Mouse (Mus musculus) forebrain, embryonic 13.5 days (tissue): ENCODE data around the gene Olfr1392. TPM values are rescaled to one million over a fixed set of nuclear protein-coding genes. Genes with fewer than 3 reads are reported as not detected.
"Not testable (repeated sequence)": the region's sequence is repeated elsewhere in the genome, so short reads cannot be mapped to it uniquely, and the experiment has no call there.

ENCODE experiments used
- ATAC-seq: fragments of 200-750 bp; cut with Nextera tagmentation; 2 replicates; pipeline ENCODE4 v1.8.0; 2017
- H3K27ac ChIP-seq: fragments of 300-500 bp; sonication (generic); 2 replicates; pipeline ENCODE4 v1.5.1; 2015; ENCODE audit warnings: inconsistent platforms, mild to moderate bottlenecking, moderate library complexity
- H3K27me3 ChIP-seq: fragments of 300-500 bp; sonication (generic); 2 replicates; pipeline ENCODE4 v1.6.1; 2015; ENCODE audit warnings: mild to moderate bottlenecking, inconsistent platforms
- H3K36me3 ChIP-seq: fragments of 300-500 bp; sonication (generic); 2 replicates; pipeline ENCODE4 v1.6.1; 2015; ENCODE audit warnings: mild to moderate bottlenecking, inconsistent platforms; ENCODE audit not compliant: poor library complexity, severe bottlenecking
- H3K4me1 ChIP-seq: fragments of 300-500 bp; sonication (generic); 2 replicates; pipeline ENCODE4 v1.6.1; 2015; ENCODE audit warnings: inconsistent platforms
- H3K4me2 ChIP-seq: fragments of 300-500 bp; sonication (generic); 2 replicates; pipeline ENCODE4 v1.6.1; 2015; ENCODE audit warnings: inconsistent platforms, mild to moderate bottlenecking, moderate library complexity
- H3K4me3 ChIP-seq: fragments of 300-500 bp; sonication (generic); 2 replicates; pipeline ENCODE4 v1.5.1; 2015; ENCODE audit warnings: mild to moderate bottlenecking, inconsistent platforms
- H3K9ac ChIP-seq: fragments of 300-500 bp; sonication (generic); 2 replicates; pipeline ENCODE4 v1.6.1; 2015; ENCODE audit warnings: mild to moderate bottlenecking, inconsistent platforms
- H3K9me3 ChIP-seq: fragments of 300-500 bp; sonication (generic); replicated peaks from 2 replicates; pipeline ENCODE4 v1.6.1; 2016; ENCODE audit warnings: inconsistent platforms
- WGBS: fragments of 180-500 bp; shearing (Covaris S2); methylation state at CpG from one replicate; pipeline ENCODE4 v1.1.7; 2015; 5-methylcytosine and 5-hydroxymethylcytosine counted together
- polyA plus RNA-seq: library from polyadenylated mRNA; unstranded; fragments of >200 nt; fragmentation: Nextera tagmentation; extraction: Ambion mirVana; gene quantifications from 2 replicates; pipeline ENCODE4 v1.2.1, GENCODE M21; 2015

Gene Olfr1392
- polyA plus RNA-seq: not detected in 2 replicates

DNA sequence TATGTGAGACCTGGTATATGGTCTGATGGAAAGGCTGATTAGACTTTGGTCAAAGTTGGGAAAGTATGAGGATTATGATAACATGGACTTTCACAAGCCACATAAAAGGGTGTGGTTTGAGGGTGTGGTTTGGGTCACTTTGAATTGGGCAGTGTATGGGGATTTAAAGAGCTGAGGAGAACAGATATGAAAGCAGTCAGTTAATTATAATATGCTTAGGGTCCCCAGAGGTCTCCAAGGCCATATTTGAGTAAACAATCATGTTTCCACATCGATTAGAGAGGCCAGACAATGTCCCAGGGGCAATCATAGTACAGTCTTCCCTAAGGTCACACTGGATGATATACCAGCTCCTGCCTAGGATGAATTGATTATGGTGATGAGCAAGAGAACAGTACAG lies at the start of gene Olfr1392:
TSS of gene Olfr1392 (plus strand) at position 301 of the 400 bp plus-strand sequence.
- not testable (repeated sequence) for H3K27me3 ChIP-seq, H3K4me3 ChIP-seq, H3K4me2 ChIP-seq, H3K9ac ChIP-seq, ATAC-seq, H3K4me1 ChIP-seq, H3K27ac ChIP-seq, H3K36me3 ChIP-seq, H3K9me3 ChIP-seq
- WGBS: 62% methylated on average over 1 of the region's 1 CpGs

DNA sequence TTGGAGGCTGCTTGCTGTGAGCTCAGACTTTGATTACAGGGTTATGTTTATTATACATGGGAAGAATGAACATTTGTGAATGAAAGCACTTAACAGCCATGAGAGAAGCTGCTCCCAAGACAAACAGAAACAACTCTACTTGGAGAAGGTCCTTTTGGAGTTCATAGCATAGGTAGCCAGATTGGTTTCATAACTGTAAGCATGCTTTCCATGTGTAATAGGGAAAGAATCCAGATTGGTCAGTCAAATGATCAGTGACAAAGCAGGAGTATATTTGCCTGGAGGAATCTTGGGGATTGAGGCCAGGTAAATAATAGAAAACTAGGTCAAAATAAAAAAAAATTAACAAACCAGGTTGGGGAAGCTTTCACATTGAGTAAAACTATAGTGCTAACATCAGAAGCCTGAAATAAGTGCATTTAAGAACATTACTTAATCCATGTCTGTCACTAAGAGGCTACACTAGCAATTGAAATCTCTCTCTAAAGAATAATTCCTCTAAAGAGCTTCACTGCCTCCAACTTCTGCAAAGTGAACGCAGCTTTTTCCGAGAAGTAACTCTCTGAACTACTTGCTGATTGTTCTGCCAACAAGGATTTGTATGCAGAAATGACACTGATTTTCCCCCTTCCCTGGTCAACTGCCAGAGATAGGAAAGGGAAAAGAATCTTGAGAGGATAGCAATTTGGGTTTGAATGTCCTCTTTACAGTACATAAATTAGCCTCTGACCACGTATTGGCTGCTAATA lies 49.4 kb upstream of the Olfr1392 start:
- 69% methylated on average over 3 of the region's 3 CpGs for WGBS
- no peak overlapping the region for H3K4me2 ChIP-seq
- no peaks in the 10 kb centered on the region for H3K4me1 ChIP-seq
- H3K36me3 ChIP-seq: no peaks in the 10 kb centered on the region
- no peak for ATAC-seq
- no peak overlapping the region for H3K4me3 ChIP-seq
- no peak overlapping the region for H3K27ac ChIP-seq
- no peak overlapping the region for H3K9ac ChIP-seq
- no peaks in the 10 kb centered on the region for H3K27me3 ChIP-seq
- no peaks in the 10 kb centered on the region for H3K9me3 ChIP-seq

DNA sequence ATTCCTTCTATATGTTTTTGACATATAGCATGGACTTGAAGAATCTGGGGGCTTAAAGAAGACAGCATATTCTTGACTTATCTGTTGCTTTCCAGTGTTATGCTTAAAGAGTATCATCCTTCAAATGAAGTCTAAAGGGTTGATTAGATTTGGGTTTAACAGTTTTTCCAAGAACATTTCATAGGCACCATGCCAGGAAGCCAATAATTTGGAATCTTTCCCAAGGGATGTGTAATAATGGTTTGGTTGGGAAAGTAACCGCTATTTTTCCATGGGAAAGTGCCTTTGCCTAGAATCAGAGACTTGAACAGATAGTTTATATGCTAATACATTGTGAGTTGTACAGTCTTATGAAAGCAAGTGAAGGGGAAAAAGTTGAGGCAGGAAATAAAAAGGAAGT lies 48.2 kb upstream of the Olfr1392 start:
- no peak overlapping the region for H3K27ac ChIP-seq
- no peaks in the 10 kb centered on the region for H3K9me3 ChIP-seq
- no peak overlapping the region for H3K9ac ChIP-seq
- H3K27me3 ChIP-seq: no peaks in the 10 kb centered on the region
- no peak overlapping the region for H3K4me2 ChIP-seq
- H3K4me1 ChIP-seq: no peaks in the 10 kb centered on the region
- H3K4me3 ChIP-seq: no peak overlapping the region
- H3K36me3 ChIP-seq: no peaks in the 10 kb centered on the region
- no peak for ATAC-seq
- WGBS: 83% methylated on average over 1 of the region's 1 CpGs

DNA sequence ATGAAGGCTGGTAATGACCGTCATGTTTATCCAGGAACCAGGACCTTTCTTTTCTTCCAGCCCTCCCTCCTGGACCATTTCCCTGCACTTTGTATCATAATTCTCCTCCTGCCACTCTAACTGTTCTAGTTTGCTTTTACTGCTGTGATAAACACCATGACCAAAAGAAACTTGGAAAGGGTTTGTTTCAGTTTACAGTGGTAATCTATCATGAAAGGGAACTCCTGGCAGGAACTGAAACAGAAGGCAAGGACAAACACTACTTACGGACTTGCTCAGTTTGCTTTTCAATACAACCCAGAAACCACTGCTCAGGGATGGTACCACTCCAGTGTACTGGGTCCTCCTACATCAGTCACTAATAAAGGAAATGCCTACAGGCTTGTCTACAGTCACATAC lies 47.5 kb upstream of the Olfr1392 start:
- H3K27me3 ChIP-seq: no peaks in the 10 kb centered on the region
- H3K9me3 ChIP-seq: no peaks in the 10 kb centered on the region
- H3K27ac ChIP-seq: no peak overlapping the region
- ATAC-seq: no peak
- H3K36me3 ChIP-seq: no peaks in the 10 kb centered on the region
- no peak overlapping the region for H3K4me3 ChIP-seq
- no peaks in the 10 kb centered on the region for H3K4me1 ChIP-seq
- no peak overlapping the region for H3K4me2 ChIP-seq
- WGBS: 87% methylated on average over 2 of the region's 2 CpGs
- H3K9ac ChIP-seq: no peak overlapping the region

DNA sequence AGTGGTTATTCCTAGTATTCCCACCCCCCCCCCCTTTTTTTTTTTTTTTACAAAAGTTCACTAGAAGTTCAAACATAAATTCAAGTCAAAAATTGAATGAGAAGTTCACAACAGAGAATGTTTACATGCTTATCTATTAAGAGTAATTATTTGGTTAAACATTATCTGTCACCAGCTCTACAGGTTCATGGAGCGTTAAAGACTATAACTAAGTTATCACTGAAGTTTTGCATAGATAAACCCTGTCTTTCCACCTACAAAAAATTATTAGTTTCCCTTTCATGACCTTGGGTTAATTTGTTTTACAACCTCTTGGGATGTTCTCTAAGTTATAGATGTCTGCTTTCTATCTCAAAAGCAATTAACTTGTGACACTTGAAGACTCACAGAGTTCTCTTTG lies 44.8 kb upstream of the Olfr1392 start:
- Histone ChIP-seq H3K4me1 (peaks cover 13% of the 10 kb centered on the region), H3K27ac (no peak overlapping the region), H3K36me3 (no peaks in the 10 kb centered on the region), H3K4me3 (no peak overlapping the region), H3K9me3 (no peaks in the 10 kb centered on the region), H3K27me3 (no peaks in the 10 kb centered on the region), H3K4me2 (no peak overlapping the region), H3K9ac (no peak overlapping the region)
- WGBS: 93% methylated on average over 1 of the region's 1 CpGs
- ATAC-seq: no peak

DNA sequence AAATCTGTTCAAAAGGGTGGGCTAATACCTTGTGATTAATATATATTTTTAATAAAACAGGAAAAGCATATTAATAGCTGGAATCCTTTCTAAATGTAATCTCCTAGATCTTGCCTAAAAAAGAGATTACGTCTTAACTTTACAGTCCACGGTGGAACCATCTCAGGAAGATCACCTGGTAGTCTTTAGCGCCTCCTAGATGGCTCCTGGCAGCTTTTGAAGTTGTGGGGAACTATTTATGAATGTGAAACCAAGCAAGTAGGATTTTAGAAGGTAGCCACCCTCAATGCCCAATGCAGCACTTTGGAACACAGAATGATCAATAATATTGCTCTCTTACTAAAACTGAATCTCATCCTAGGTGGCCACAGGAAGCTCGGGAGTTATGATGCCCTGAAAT lies 44.2 kb upstream of the Olfr1392 start:
- H3K4me1 ChIP-seq: peaks cover 18% of the 10 kb centered on the region
- H3K27ac ChIP-seq: no peak overlapping the region
- H3K4me3 ChIP-seq: no peak overlapping the region
- H3K27me3 ChIP-seq: no peaks in the 10 kb centered on the region
- WGBS: 86% methylated on average over 4 of the region's 4 CpGs
- H3K9ac ChIP-seq: no peak overlapping the region
- ATAC-seq: no peak
- H3K4me2 ChIP-seq: no peak overlapping the region
- H3K36me3 ChIP-seq: no peaks in the 10 kb centered on the region
- no peaks in the 10 kb centered on the region for H3K9me3 ChIP-seq

DNA sequence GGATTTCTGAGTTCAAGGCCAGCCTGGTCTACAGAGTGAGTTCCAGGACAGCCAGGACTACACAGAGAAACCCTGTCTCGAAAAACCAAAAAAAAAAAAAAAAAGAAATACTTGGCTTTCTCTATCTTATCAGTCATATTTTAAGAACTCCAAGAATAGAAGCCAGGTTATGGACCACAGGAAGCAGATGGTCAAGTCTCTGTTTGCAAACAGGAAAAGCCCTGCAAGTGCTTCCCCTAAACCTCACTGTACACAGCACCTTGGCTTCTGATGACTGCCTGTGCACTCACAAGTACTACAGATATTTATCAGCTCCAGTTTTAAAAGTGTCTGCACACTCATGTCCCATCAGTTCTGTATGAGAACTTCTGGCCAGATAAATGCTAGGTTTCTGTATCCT lies 43.6 kb upstream of the Olfr1392 start:
- H3K36me3 ChIP-seq: no peaks in the 10 kb centered on the region
- no peaks in the 10 kb centered on the region for H3K27me3 ChIP-seq
- H3K9ac ChIP-seq: no peak overlapping the region
- H3K27ac ChIP-seq: no peak overlapping the region
- no peak overlapping the region for H3K4me3 ChIP-seq
- peaks cover 20% of the 10 kb centered on the region for H3K4me1 ChIP-seq
- ATAC-seq: no peak
- H3K4me2 ChIP-seq: no peak overlapping the region
- no peaks in the 10 kb centered on the region for H3K9me3 ChIP-seq
- WGBS: 63% methylated on average over 1 of the region's 1 CpGs

DNA sequence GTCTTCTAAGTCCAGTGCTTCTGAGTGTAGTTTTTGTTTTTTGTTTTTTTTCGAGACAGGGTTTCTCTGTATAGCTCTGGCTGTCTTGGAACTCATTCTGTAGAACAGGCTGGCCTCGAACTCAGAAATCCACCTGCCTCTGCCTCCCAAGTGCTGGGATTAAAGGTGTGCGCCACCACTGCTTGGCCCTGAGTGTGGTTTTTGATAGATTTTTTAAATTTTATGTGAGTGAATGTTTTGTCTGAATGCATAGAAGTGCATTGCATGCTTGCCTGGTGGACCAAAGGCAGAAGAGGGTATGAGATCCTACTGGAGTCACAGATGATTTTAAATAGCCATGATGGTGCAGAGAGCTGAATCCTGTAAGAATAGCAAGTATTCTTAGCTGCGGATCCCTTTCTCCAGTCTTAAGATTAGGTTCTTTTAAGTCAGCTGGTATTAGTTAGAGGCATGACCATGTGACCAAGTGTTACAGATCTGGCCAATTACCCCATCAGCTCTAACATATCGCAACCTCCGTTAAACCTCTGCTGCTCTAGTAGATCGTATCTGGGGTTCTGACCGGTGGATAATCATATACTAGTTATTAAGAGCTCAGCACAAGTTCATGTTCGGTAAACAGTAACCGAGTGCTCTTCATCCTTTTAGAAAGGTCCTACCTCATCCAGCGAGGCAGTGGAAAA lies 42.0 kb upstream of the Olfr1392 start:
- H3K4me2 ChIP-seq: peak overlapping the region; percentile 69
- 20% methylated on average over 11 of the region's 11 CpGs for WGBS
- no peaks in the 10 kb centered on the region for H3K27me3 ChIP-seq
- H3K9me3 ChIP-seq: no peaks in the 10 kb centered on the region
- peak overlapping the region; percentile 92 for H3K27ac ChIP-seq
- peak overlapping the region; percentile 65 for H3K4me3 ChIP-seq
- no peaks in the 10 kb centered on the region for H3K36me3 ChIP-seq
- H3K9ac ChIP-seq: peak overlapping the region; percentile 78
- H3K4me1 ChIP-seq: peaks cover 28% of the 10 kb centered on the region
- ATAC-seq: 0 out of 2 replicates have a peak, but pooled peaks have one; percentile 6

DNA sequence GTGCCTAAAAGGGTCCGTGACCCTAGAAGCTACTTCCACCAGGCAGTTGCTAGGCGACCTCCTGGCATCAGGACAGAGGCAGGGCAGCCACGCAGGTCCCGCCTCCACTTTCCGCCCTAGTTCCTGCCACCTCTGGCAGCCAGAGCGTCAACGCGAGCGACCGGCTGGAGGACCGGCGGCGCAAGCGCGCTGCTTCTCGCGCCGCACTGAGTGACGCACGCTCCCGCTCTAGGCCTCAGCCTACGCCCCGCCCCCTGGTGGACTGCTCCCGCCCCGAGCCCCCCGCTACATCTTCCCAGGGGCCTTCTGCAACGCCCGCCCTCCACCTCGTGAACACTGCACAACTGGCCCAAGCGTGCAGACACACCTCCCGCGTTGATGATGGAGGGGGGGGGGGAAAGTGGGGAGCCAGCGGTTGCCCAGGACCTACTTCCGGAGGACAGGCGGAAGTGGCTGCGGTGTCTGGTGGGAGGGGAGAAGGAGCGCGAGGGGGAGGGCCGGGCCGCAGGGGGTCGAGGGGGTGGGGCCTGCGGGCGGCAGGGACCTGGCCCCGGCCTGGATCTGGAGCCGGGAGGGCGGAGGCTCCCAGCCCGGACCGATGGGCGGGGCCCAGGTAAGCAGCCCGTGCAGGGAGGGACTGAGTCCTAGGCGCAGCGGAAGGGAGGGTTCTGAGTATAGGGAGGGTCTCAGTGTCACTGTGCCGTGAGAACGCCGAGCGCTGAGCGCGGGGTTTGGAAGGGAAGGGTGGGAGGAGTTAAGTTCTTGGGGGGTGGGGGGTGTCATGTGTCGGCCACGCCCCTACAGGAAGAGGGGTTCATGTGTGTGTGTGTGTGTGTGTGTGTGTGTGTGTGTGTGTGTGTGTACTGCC lies 41.1 kb upstream of the Olfr1392 start, which contains the start of gene Mgat1:
TSS of gene Mgat1 (plus strand) at position 465 of the 868 bp plus-strand sequence.
- peak within 1 kb of the TSS; percentile 78 for H3K9ac ChIP-seq
- peak; percentile 96 for ATAC-seq
- no peaks in the 10 kb centered on the region for H3K36me3 ChIP-seq
- no peaks in the 10 kb centered on the region for H3K27me3 ChIP-seq
- H3K9me3 ChIP-seq: no peaks in the 10 kb centered on the region
- H3K27ac ChIP-seq: peak within 1 kb of the TSS; percentile 92
- under 1% methylated on average over 56 of the region's 60 CpGs for WGBS
- H3K4me3 ChIP-seq: peak within 1 kb of the TSS; percentile 65
- H3K4me2 ChIP-seq: peak within 1 kb of the TSS; percentile 69
- H3K4me1 ChIP-seq: peaks cover 28% of the 10 kb centered on the region

DNA sequence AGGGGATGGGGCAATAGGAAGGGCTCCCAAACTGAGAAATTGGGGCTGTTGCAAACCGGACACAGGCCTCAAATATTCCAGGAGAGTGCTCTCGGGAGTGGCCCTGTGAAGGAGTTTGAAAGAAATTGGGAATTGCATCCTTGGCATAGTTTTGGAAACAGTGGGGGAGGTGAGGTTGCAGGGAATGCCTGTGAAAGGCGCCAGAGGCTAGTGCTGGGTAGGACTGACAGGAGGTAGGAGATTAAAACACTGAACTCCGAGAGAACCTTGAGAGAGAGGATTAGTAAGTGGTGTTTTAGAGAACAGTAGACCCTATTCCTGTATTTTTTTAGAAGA lies 40.5 kb upstream of the Olfr1392 start:
- Histone ChIP-seq H3K9me3 (no peaks in the 10 kb centered on the region), H3K4me1 (peaks cover 28% of the 10 kb centered on the region), H3K27ac (peak overlapping the region; percentile 92; the same call in 1 of the 2 replicates), H3K9ac (peak overlapping the region; percentile 78), H3K4me3 (peak overlapping the region; percentile 65), H3K4me2 (peak overlapping the region; percentile 69), H3K36me3 (no peaks in the 10 kb centered on the region), H3K27me3 (no peaks in the 10 kb centered on the region)
- 0% methylated on average over 4 of the region's 4 CpGs for WGBS
- no peak; the same call in 1 of the 2 replicates for ATAC-seq

DNA sequence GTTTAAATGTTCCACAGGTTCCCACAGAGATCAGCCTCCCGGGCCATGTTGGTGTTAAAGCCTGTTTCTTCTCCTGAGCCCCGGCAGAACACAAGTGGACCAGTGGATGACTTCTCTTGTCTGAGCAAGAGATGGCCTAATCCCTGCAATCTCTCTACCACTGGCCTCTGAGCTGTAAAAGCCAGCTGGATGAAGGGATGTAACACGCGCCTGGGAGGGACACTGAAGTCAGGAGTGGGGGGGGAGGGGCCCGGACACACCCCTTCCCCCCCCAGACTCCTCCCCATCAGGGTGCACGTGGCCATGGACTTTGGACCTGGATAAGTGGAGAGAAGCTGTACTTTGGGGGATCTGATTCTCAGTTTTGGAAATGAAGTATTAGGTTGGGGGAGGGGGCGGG lies 39.9 kb upstream of the Olfr1392 start:
- H3K27me3 ChIP-seq: no peaks in the 10 kb centered on the region
- peak overlapping the region; percentile 43; the same call in 1 of the 2 replicates for H3K9ac ChIP-seq
- no peak for ATAC-seq
- H3K4me1 ChIP-seq: peaks cover 34% of the 10 kb centered on the region
- no peaks in the 10 kb centered on the region for H3K9me3 ChIP-seq
- H3K27ac ChIP-seq: no peak overlapping the region
- no peaks in the 10 kb centered on the region for H3K36me3 ChIP-seq
- H3K4me3 ChIP-seq: peak overlapping the region; percentile 19
- WGBS: 20% methylated on average over 7 of the region's 7 CpGs
- H3K4me2 ChIP-seq: peak overlapping the region; percentile 69
